Mouse (Mus musculus) heart, postnatal 25 days (tissue): ENCODE data around the gene 4833420G17Rik. TPM values are rescaled to one million over a fixed set of nuclear protein-coding genes. Genes with fewer than 3 reads are reported as not detected.

ENCODE experiments used
- total RNA-seq, 2 experiments: library from RNA; stranded (reverse); gene quantifications; 2 replicates each; pipeline ENCODE4 v1.2.3; 2021

4833420G17Rik gene
- total RNA-seq, 2 experiments from 2014 or later: 8.7 to 9.6 TPM

Other genes starting within 250 kb of the 4833420G17Rik start
- 100 to 1,000 TPM; 102 to 105 TPM for gene Paip1, start 34.2 kb upstream of the 4833420G17Rik start, total RNA-seq
- gene Tmem267, start 25.3 kb downstream of the 4833420G17Rik start, total RNA-seq: 10 to 100 TPM; 11.7 to 13.2 TPM
- 1 to 10 TPM; 1.0 to 1.7 TPM for gene 3110070M22Rik, start 25.6 kb downstream of the 4833420G17Rik start, total RNA-seq
- gene Ccl28, start 161.1 kb downstream of the 4833420G17Rik start, total RNA-seq: under 1 TPM in 1 of 2 experiments, not detected in 1; 0.06 TPM
- gene Hmgcs1, start 227.6 kb downstream of the 4833420G17Rik start, total RNA-seq: 10 to 100 TPM; 45.2 to 46.3 TPM